Mouse (Mus musculus) liver, postnatal 0 days (tissue): ENCODE results near the gene Zfp704. TPM values are rescaled to one million over a fixed set of nuclear protein-coding genes. Genes with fewer than 3 reads are reported as not detected.

Experiments
- ATAC-seq: fragments of 200-750 bp; cut with Nextera tagmentation; 2 replicates; pipeline ENCODE4 v1.8.0; 2017; ENCODE audit warnings: mild to moderate bottlenecking, moderate library complexity
- DNase-seq: peaks from one replicate; pipeline ENCODE4 v3.0.0-alpha.2; 2016
- H3K27ac ChIP-seq: fragments of 300-500 bp; sonication (generic); 2 replicates; pipeline ENCODE4 v1.5.1; 2014; ENCODE audit warnings: antibody characterized with exemption, moderate library complexity, mild to moderate bottlenecking, low read depth
- H3K27me3 ChIP-seq: fragments of 300-500 bp; sonication (generic); 2 replicates; pipeline ENCODE4 v1.6.1; 2014; ENCODE audit warnings: low read length, control low read depth, mixed read lengths; ENCODE audit not compliant: insufficient read depth
- H3K36me3 ChIP-seq: fragments of 300-500 bp; sonication (generic); replicated peaks from 2 replicates; pipeline ENCODE4 v1.6.1; 2014; ENCODE audit warnings: mild to moderate bottlenecking, control low read depth, low read length, moderate library complexity, mixed read lengths; ENCODE audit not compliant: insufficient read depth
- H3K4me1 ChIP-seq: fragments of 300-500 bp; sonication (generic); 2 replicates; pipeline ENCODE4 v1.6.1; 2014; ENCODE audit warnings: antibody characterized with exemption, mild to moderate bottlenecking, control low read depth; ENCODE audit not compliant: insufficient read depth
- H3K4me2 ChIP-seq: fragments of 300-500 bp; sonication (generic); 2 replicates; pipeline ENCODE4 v1.6.1; 2014; ENCODE audit warnings: low read depth, mild to moderate bottlenecking, low read length, moderate library complexity, mixed read lengths
- H3K4me3 ChIP-seq: fragments of 300-500 bp; sonication (generic); 2 replicates; pipeline ENCODE4 v1.5.1; 2014; ENCODE audit warnings: low read depth, low read length
- H3K9ac ChIP-seq: fragments of 300-500 bp; sonication (generic); replicated peaks from 2 replicates; pipeline ENCODE4 v1.6.1; 2014; ENCODE audit warnings: mild to moderate bottlenecking, moderate library complexity
- H3K9me3 ChIP-seq: fragments of 300-500 bp; sonication (generic); 2 replicates; pipeline ENCODE4 v1.6.1; 2016; ENCODE audit warnings: mild to moderate bottlenecking, control low read depth, low read length, mixed read lengths
- CTCF ChIP-seq: sonication (generic); IDR thresholded peaks from 2 replicates; pipeline ENCODE4 v1.5.1; 2016; ENCODE audit warnings: antibody characterized with exemption, low read depth
- EP300 ChIP-seq: IDR thresholded peaks from 2 replicates; pipeline ENCODE4 v1.6.1; 2016; ENCODE audit warnings: antibody characterized with exemption, low read depth, mild to moderate bottlenecking
- WGBS: fragments of 180-500 bp; shearing (Covaris S2); extraction: QIAGEN DNeasy Blood & Tissue Kit; methylation state at CpG from one replicate; pipeline ENCODE4 v1.1.7; 2014; ENCODE audit not compliant: insufficient replicate concordance; 5-methylcytosine and 5-hydroxymethylcytosine counted together
- polyA plus RNA-seq: library from polyadenylated mRNA; unstranded; fragments of >200 nt; fragmentation: Nextera tagmentation; extraction: Ambion mirVana; gene quantifications from 2 replicates; pipeline ENCODE4 v1.2.1, GENCODE M21; 2015

Gene Zfp704
- polyA plus RNA-seq, 1 experiment from 2014 or later, result 0.94 TPM

- no peak for TF ChIP-seq CTCF
- TF ChIP-seq EP300, result no peak
- H3K27ac ChIP-seq, result peak overlapping the region; percentile 73; the same call in 1 of the 2 replicates
- no peaks in the 10 kb centered on the region for H3K27me3 ChIP-seq
- H3K9ac ChIP-seq, result no peak overlapping the region
- H3K36me3 ChIP-seq, result no peaks in the 10 kb centered on the region
- DNase-seq (no peak), ATAC-seq (no peak)
- no peak overlapping the region for H3K4me2 ChIP-seq
- H3K9me3 ChIP-seq, result no peaks in the 10 kb centered on the region
- H3K4me3 ChIP-seq, result no peak overlapping the region
- 75% methylated on average over 4 of the region's 4 CpGs for WGBS
- H3K4me1 ChIP-seq, result peaks cover 29% of the 10 kb centered on the region
Observed at GRCm38 (mm10) chr3:9519491-9519890, 90.4 kb downstream of the Zfp704 start.

GRCm38 (mm10) chr3:9518936-9519335 is 90.9 kb downstream of the Zfp704 start:
- no peaks in the 10 kb centered on the region for H3K36me3 ChIP-seq
- H3K27me3 ChIP-seq, result no peaks in the 10 kb centered on the region
- H3K9me3 ChIP-seq, result no peaks in the 10 kb centered on the region
- no peak overlapping the region for H3K27ac ChIP-seq
- no peak overlapping the region for H3K4me2 ChIP-seq
- H3K9ac ChIP-seq, result no peak overlapping the region
- peaks cover 29% of the 10 kb centered on the region for H3K4me1 ChIP-seq
- no peak for DNase-seq
- H3K4me3 ChIP-seq, result no peak overlapping the region
- 79% methylated on average over 7 of the region's 7 CpGs for WGBS
- no peak for ATAC-seq
- TF ChIP-seq EP300 (no peak), CTCF (no peak)

- H3K4me2 ChIP-seq, result no peak overlapping the region
- 69% methylated on average over 8 of the region's 8 CpGs for WGBS
- H3K27ac ChIP-seq, result no peak overlapping the region
- H3K9me3 ChIP-seq, result no peaks in the 10 kb centered on the region
- no peaks in the 10 kb centered on the region for H3K36me3 ChIP-seq
- H3K9ac ChIP-seq, result no peak overlapping the region
- H3K4me3 ChIP-seq, result no peak overlapping the region
- ATAC-seq (no peak), DNase-seq (no peak)
- peaks cover 21% of the 10 kb centered on the region for H3K4me1 ChIP-seq
- no peaks in the 10 kb centered on the region for H3K27me3 ChIP-seq
- TF ChIP-seq CTCF (no peak), EP300 (no peak)
Observed at GRCm38 (mm10) chr3:9516119-9516855, 93.6 kb downstream of the Zfp704 start.

- DNase-seq (no peak), ATAC-seq (no peak)
- H3K4me1 ChIP-seq, result peaks cover 17% of the 10 kb centered on the region
- H3K4me2 ChIP-seq, result no peak overlapping the region
- H3K36me3 ChIP-seq, result no peaks in the 10 kb centered on the region
- no peaks in the 10 kb centered on the region for H3K27me3 ChIP-seq
- no peak for TF ChIP-seq CTCF
- TF ChIP-seq EP300, result no peak
- no peaks in the 10 kb centered on the region for H3K9me3 ChIP-seq
- no peak overlapping the region for H3K9ac ChIP-seq
- no peak overlapping the region for H3K4me3 ChIP-seq
- H3K27ac ChIP-seq, result no peak overlapping the region
- 36% methylated on average over 8 of the region's 8 CpGs for WGBS
Observed at GRCm38 (mm10) chr3:9515527-9515926, 94.4 kb downstream of the Zfp704 start.

GRCm38 (mm10) chr3:9513703-9514110 is 96.2 kb downstream of the Zfp704 start:
- Histone ChIP-seq H3K9me3 (no peaks in the 10 kb centered on the region), H3K9ac (no peak overlapping the region), H3K4me1 (0 out of 2 replicates have a peak, but pooled peaks cover 3% of the 10 kb centered on the region), H3K27me3 (no peaks in the 10 kb centered on the region), H3K4me2 (no peak overlapping the region), H3K36me3 (no peaks in the 10 kb centered on the region), H3K27ac (no peak overlapping the region), H3K4me3 (no peak overlapping the region)
- DNase-seq (no peak), ATAC-seq (no peak)
- 83% methylated on average over 7 of the region's 7 CpGs for WGBS
- TF ChIP-seq CTCF, result no peak
- no peak for TF ChIP-seq EP300

GRCm38 (mm10) chr3:9512199-9512598 is 97.7 kb downstream of the Zfp704 start:
- Histone ChIP-seq H3K27ac (no peak overlapping the region), H3K9ac (no peak overlapping the region), H3K36me3 (no peaks in the 10 kb centered on the region), H3K27me3 (no peaks in the 10 kb centered on the region), H3K4me1 (0 out of 2 replicates have a peak, but pooled peaks cover 3% of the 10 kb centered on the region), H3K4me3 (no peak overlapping the region), H3K4me2 (no peak overlapping the region), H3K9me3 (no peaks in the 10 kb centered on the region)
- no peak for TF ChIP-seq EP300
- TF ChIP-seq CTCF, result no peak
- 85% methylated on average over 10 of the region's 10 CpGs for WGBS
- no peak for ATAC-seq
- DNase-seq, result no peak
